ENCODE assay signal across 8 mouse cellular contexts in genomic region chr5:69591640-69592461, GRCm38 (mm10). TPM values are rescaled to one million over a fixed set of nuclear protein-coding genes. Genes with fewer than 3 reads are reported as not detected.
DNase-seq lines count a peak whose midpoint lies in the region; ATAC-seq and TF ChIP-seq lines count a peak whose summit lies in the region.

TSS of gene Gnpda2 (minus strand) at chr5:69592340.

- H3K4me2 ChIP-seq in forebrain, embryonic 15.5 days (replicated peaks): peak within 1 kb of the TSS; percentile 78

- intact Hi-C loops in heart, postnatal 25 days (cut with DNase I): loop anchor here (5.0 kb wide), 1 partner anchor 35 kb away; the partner anchor contains the start of gene Guf1

- DNase-seq in ES-CJ7 (ENCODE audit: low read depth, low spot score): peak; percentile 94
- DNase-seq in cerebellum, adult 11-12 months: peak; percentile 91
- DNase-seq in heart, postnatal 25 days (ENCODE audit: low spot score): peak; percentile 66
- DNase-seq in layer of hippocampus, adult 18-20 months (ENCODE audit: low spot score in 2 of 2): peak; percentile 88 to 92
- DNase-seq in lung, adult 2 months: peak; percentile 78
- peak; percentile 75 to 81 for DNase-seq in thymus, adult 18-20 months

- 0 out of 2 replicates have a peak, but pooled peaks have one; percentile 0 for TF ChIP-seq CTCF in lung, adult 2 months (IDR thresholded peaks at IDR 0.05; ENCODE audit: insufficient read depth, low read length)

- H3K9me3 ChIP-seq in forebrain, embryonic 15.5 days: no peaks in the 10 kb centered on the region

- peak within 1 kb of the TSS; percentile 85 for H3K27ac ChIP-seq in forebrain, embryonic 15.5 days (replicated peaks)

- H3K9ac ChIP-seq in forebrain, embryonic 15.5 days (replicated peaks): peak within 1 kb of the TSS; percentile 79

- no peaks in the 10 kb centered on the region for H3K27me3 ChIP-seq in forebrain, embryonic 15.5 days

- 4% methylated on average over 42 of the region's 42 CpGs for WGBS in forebrain, embryonic 15.5 days
- 2% methylated on average over 42 of the region's 42 CpGs for WGBS in lung, adult 2 months

- ATAC-seq in forebrain, embryonic 15.5 days (replicated peaks): peak; percentile 98
- peak; percentile 92 for ATAC-seq in neutrophil, adult 5-6 weeks (ENCODE audit: extremely low read depth, insufficient number of reproducible peaks, low FRiP score, poor library complexity, severe bottlenecking)

- peaks cover 9% of the 10 kb centered on the region for H3K4me1 ChIP-seq in forebrain, embryonic 15.5 days
- peaks cover 2% of the 10 kb centered on the region for H3K4me1 ChIP-seq in lung, adult 2 months (ENCODE audit: control insufficient read depth, insufficient read depth, low read length)

- peak; percentile 88 for TF ChIP-seq POLR2A in lung, adult 2 months (IDR thresholded peaks at IDR 0.05; ENCODE audit: borderline replicate concordance, extremely low read depth, low read depth, low read length)

- peaks cover 12% of the 10 kb centered on the region; the same call in 1 of the 2 replicates for H3K36me3 ChIP-seq in forebrain, embryonic 15.5 days

- H3K4me3 ChIP-seq in forebrain, embryonic 15.5 days: peak within 1 kb of the TSS; percentile 65
- peak within 1 kb of the TSS; percentile 88 for H3K4me3 ChIP-seq in lung, adult 2 months (replicated peaks; ENCODE audit: extremely low read depth, low read depth, low read length)

RNA-seq across cellular contexts. Expression of gene Gnpda2, which starts in this region (rescaled TPM):
- polyA plus RNA-seq in forebrain, embryonic 15.5 days (2015; fragmentation: Nextera tagmentation; extraction: Ambion mirVana): 34.3 and 37.4 TPM in 2 replicates
- 10 to 100 TPM; 10.9 to 11.6 TPM for total RNA-seq in heart, postnatal 25 days (2021)
- 10 to 100 TPM; 21.1 TPM for total RNA-seq in layer of hippocampus, adult 18-20 months (2021)
- 16.0 and 17.2 TPM in 2 replicates for polyA plus RNA-seq in lung, adult 2 months (2012; rRNA removed)
- total RNA-seq in neutrophil, adult 5-6 weeks (2017): 12.6 and 20.9 TPM in 2 replicates

Comparison
In these comparisons a context has a peak if more than half of its experiments do, and no peak if none do; other contexts are left out.
1. Peak in every context shown above with its lines: DNase-seq, ATAC-seq, H3K4me3 ChIP-seq and H3K27ac ChIP-seq.